Mouse (Mus musculus) ovary, postnatal 10 days (tissue): ENCODE results near the gene Bid.
"Not testable (repeated sequence)": the region's sequence is repeated elsewhere in the genome, so short reads cannot be mapped to it uniquely, and the experiment has no call there.

Experiments used
- DNase-seq: peaks from one replicate; pipeline ENCODE4 v3.0.0; 2022; ENCODE audit warnings: low spot score

The Bid gene

DNA sequence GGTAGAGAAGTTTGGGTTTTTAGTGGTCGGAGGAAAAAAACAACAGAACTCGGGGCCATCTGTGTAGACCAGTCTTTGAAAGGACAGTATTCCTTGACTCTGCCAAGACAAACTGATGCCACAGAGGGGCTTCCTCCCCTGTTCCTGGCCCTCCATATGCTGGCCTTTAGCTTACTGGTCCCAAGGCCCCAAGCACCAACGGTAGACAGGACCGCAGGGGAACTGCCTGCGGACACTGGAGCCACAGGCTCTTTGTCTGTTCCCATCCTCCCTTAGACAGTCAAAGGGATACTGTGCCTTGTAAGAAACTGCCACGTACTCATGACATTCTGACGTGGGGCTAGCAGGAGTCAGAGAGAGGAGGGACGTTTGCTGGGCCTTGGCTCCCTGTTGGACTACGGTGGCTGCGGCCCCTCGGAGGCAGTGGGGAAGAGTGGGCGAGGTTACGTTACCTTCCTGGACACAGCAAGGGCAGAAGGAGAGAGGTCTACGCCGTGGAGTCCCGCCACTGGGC is 20.5 kb upstream of the Bid start:
- no peak for DNase-seq

DNA sequence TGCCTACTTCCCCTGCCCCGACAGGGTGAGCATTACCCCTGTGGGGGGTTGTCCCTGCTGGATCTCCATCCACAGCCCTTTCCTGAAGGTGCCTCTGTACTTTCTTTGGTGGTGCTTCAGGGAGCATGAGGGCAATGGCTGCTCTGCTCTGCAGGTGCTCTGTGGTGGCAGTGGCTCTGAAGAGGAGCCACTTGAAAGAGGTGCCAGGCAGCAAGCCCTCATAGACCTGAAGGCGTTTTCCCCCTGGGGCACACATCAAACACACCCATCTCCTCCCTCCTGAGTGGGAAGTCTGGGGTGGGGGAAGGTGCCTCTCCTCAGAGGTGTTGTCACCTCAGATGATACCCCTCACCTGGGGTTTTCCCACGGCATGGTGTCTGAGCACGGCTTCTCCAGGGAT is 17.5 kb upstream of the Bid start:
- no peak for DNase-seq

DNA sequence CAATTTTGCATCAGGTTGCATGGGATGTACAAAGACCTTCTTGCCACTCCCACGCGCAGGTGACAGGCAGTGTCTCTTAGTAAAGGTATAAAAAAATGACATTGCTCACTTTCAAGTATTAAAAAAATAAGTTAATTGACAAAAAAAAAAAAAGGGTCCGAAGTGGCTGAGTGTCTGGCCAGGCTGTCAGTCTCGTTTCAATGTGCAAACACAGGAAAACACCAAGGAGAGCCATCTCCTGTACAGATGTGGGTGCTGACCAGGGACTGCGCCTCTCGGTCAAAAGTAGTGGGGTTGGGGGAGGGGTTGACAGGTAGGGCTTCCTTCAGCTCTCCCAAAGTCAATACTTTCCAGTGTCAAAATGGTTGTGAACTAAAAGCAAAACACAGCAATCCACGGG is 17.0 kb upstream of the Bid start:
- no peak for DNase-seq

DNA sequence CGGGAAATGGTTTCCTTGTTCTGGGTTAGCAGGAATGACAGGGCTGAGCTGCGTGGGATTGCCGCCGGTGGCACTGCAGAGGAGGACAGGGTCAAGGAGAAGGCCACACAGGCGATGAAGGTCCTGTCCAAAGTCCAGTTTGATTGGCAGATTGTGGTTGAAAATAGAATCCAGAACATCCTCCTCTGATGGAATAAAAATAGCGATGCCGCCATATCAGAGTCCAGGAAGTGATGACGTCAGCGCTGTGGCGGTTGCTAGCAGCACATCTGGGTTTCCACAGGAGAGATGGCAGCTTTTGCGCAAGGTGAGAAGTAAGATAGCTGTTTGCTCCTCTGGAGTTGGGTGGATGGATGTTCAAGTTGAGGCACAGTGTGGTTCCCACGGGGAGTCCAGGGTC is 15.9 kb upstream of the Bid start:
- DNase-seq = no peak

DNA sequence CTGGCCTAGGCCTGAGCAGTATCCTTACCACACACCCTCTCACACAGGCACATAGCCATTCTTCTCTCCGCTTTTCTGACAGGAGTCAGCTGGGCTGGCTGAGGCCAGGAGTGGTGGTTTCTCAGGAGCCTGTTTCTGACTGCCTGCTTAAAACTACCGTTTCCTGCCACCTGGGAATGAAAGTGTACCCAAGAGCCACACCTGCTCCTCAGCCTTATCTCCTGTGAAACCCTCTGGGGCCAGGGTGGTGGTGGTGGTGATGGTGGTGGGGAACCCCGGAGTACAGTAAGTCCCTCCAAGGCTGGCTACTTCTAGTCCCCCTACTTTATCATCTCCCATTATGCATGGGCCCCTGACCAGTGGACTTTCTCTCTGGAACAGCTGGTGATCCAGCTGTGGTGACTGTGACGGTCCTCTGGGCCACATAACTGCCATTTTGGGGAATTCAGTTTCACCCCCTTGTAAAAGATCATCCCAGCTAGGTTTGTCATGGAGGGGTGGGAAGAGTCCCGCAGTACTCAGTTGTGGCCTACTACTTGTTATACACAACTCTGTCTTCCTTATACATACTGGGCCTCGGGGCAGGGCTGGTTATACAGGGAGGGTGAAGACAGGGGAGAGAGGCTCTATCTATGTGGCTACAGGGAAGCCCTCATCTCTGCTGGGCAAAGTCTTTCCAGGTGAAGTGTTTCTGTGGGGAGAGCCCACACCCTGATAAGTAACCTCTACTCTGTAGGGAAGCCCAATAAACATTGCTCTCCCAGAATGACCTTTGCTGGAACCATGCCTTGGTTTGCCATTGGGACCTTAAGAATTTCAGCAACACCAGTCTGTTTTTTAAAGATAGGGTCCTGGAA is 14.0 kb upstream of the Bid start:
- DNase-seq = no peak

DNA sequence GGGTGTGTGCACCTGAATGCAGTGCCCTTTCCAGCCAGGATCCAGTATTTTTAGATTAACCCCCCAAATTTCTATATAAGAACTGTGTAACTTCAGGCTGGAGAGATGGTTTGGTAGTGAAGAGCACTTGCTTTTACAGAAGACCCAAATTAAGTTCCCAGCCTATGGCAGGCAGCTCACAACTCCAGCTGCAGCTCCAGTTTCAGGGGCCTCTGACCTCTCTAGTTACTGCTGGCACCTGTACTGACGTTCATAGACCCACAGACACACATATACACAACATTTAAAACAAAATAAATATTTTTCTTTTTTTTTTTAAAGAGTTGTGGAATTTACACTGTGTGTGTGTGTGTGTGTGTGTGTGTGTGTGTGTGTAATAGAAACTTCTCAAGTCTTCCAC is 12.8 kb upstream of the Bid start:
- DNase-seq = no peak

DNA sequence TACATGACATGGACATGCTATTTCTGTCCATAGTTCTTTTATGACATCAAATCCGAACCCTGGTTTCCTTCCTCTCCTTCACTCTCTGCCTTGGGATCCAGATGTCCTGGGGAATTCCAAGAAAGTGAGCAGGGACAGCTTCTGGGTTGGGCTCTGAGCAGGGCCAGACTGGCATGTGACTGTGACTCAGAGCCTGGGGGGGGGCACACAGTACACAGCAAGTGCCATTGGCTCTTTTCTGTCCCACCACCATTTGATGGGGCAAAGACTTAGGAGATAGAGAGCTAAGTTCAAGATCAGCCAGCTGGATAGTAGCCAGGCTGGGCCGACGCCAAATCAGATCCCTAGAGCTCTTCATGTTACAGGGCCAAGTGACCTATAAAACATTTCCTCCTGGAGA is 11.1 kb upstream of the Bid start:
- no peak for DNase-seq

DNA sequence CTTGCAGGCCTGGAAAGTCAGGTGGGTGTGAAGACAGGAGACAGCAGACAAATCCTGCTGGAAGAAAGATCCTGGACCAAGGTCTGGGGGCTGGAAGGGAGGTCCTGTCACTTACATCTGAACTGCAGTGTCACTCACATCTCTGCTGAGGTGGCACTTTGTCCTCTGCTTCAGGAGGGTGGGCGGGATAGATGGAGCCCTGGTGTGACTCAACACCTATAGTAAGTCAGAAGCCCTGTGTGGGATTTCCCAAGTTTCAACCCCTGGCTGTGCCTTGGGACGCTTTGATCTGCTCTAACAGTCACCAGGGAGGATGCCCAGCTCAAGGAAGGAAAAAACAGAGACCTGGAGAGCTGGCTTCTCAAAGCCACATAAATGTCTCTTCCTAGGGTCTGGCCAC is 10.2 kb upstream of the Bid start:
- no peak for DNase-seq

DNA sequence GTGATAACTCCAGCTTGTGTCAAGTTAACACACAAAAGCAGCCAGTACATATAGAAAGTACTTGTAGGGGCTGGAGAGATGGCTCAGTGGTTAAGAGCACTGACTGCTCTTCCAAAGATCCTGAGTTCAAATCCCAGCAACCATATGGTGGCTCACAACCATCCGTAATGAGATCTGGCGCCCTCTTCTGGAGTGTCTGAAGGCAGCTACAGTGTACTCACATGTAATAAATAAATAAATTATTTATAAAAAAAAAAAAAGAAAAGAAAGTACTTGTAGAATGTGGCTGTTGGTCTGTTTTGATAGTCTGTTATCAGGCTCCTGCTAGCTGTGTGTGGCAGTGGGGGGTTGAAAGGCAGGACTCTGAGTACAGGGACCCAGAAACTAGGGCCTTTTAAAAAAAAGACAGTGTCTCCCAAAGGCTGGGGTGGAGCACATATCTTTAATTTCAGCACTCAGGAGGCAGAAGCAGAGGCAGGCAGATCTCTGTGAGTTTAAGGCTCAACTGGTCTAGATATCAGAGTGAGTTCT is 8.2 kb upstream of the Bid start:
- DNase-seq = not testable (repeated sequence)

DNA sequence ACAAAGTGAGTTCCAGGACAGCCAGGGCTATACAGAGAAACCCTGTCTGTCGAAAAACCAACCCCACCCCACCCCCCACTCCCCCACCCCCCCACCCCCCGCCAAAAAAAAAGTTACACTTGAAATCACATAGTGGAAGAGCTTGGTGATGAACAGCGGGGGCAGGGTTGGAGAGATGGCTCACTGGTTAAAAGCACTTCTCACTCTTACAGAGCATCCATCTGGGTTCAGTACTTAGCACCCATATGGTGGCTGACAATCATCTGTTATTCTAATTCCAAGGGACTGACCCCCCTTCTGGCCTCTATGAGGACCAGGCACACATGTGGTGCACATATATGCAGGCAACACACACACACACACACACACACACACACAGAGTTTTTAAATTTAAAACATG is 1.3 kb upstream of the Bid start:
- DNase-seq = no peak

DNA sequence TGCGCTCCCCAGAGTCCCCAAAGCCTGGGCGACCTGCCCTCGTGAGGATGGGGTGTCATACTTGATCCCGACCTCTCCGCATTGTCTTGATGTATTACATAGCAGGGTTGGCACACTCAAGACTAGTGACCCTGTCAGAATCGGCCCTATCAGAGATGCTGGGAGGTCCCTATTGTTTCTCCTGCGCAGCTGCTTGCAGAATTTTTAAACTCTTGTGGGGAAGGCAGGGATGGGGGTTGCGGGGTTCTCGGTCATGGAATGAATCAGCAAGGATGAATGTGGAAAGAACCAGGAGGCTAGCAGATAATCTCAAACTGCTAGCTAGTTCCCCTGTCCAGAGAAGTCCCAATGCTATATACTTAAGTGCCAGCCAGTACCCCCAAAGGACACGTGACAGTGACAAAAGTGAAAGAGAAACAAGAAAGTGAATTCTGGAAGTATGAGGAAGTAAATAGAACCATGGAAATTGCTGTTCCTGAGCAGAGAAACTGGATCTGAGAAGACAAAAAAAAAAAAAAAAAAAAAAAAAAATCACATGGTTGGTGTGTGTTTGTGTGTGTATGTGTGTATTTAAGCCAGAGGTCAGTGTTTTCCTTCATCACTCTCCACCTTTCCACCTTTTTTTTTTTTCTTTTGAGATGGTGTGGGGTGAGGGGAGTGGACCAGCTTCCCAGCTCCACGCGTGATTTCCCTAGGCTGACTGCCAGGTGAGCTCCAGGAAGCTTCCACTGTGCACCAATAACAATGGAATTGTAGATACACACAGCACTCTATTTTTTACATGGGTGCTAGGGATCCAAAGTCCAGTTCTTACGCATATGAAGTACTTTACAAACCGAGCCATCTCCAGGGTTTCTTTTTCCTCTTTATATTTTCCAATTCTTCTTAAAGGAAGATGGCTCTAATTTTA is 574 bp upstream of the Bid start:
- DNase-seq = not testable (repeated sequence)

DNA sequence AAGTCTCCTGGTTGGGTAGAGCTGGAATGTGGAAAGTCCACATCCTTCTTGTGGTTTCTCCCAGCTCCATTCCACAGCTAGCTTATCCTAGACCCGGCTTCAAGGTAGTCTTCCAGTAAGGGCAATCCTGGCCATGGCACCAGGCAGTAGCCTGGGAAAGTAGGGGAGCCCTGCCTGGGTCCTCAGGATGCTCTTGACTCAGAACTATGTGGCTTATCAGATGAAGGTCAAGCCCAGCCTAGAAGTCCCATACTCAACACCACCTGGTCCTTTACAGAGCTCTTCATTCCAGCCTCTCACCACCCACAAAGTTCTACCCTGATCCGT is 1.0 kb downstream of the Bid start:
- no peak for DNase-seq

DNA sequence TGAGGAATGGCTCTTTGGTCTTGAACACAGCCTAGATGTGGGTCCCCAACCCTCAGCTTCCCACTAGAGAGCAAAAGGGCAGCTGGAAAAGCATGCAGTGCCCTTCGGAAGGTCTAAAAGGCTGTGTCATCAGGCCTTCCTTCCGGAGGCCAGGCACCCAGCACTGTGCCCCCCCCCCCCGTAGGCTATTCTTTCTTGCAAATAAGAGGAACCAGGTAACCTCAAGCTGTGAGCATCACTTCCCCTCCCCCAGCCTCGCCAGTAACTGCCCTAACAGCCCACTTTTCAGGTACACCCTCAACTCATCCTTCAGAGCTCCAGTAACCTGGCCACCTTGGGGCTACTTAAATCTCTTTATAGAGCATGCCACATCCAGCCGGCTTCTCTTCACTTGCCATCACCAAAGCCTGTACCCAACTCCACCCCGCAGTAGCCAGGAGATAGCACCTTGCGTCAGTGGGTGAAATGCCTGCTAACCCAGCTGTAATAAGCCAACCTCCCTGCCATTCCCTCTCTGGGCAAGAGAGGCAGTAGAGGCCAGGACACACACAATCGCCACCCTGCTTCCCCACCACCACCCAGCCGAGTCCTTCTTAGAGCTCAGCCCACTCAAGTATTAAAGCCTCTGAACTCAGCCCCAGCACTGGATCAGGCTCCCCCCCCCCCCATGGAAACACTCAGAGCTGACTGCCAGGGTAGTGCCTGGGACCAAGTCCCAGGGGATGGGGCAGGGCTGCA is 1.6 kb downstream of the Bid start:
- DNase-seq = no peak

DNA sequence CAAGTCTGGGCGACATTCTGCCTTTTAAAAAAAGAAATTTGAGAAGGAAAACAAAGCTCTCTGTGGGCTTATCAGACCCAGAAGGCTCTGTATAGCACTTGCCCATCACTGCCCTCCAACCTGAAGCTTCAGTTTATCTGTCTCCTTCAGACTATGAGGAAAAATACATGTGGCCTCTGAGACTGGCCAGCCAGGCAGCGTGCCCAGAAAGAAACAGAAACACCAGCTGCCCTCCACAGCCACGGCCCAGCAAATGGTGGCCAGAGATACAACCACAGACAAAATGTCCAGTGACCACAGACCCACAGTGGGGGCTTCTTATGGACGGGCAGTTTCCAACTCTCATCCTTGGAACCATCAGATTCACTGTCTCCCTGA is 2.1 kb downstream of the Bid start:
- no peak for DNase-seq

DNA sequence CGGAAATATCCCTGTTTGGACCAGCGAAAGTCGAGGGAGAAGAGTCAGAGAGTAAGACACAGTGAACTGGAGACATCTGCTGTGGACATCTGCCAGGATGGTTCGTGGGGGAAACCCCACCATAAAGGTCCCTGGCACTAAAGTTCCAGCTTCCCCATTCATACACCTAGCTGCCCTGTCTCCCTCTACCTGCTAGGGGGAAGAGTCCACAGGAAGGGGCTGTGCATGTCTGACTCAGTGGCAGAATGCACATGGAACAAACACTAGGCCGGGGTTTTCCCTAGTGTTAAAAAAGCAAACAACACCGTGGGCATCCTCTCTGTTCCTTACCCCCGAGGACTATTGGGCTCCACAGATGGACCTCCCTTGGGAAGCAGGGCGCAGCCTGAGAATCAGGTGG is 2.9 kb downstream of the Bid start:
- no peak for DNase-seq

DNA sequence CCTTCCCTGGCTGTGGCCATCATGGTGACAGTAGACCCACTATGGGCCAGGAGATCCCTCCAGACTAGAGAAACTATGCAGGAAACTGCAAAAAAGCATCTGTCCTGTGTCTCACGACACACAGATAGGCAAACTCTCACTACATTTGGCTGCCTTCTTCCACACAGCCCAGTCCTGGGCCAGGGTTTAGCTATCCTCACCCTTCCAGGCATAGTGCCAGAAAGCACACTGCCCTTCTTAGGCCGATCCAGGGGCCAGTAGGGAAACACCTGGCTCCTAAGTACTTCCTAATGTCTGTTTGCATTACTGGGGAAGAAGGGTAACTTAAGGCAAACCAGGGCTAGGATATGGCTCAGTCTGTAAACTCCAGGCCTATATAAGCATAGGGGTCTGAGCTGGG is 3.7 kb downstream of the Bid start:
- no peak for DNase-seq

DNA sequence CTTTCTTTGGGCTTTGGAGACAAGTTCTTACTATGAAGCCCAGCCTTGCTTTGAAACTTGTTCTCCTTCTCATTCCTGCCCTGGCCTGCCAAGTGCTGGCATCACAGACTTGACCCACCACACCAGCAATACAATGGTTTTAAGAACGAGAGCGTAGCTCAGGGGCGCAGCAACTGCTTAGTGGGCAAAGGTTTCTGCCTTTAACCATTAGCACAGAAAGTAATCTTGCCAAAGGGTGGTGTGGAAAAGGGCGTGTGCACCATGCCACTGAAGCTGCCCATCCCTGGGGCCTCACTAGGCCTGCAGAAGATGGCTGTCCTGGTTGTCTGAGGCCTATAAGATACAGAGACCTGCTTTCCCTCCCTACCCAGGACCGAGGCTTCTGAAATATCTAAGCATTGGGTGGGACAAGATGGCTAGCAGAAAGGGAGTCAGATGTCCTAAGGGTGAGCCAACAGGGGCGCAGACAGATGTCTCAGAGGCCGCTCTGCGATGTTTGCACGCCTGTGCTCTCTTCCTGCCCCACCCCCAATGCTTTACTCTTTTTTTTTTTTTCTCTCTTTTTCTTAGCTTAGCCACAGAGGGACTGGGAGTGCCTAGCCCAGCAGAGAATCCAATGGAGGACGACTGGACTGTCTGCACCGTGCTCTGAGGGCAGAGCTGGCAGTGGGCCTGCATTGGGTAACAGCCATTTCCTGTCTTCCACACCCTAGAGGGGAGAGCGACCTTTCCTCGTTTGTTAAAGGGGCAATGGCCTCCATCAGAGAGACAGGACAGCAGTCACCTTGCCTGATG is 5.2 kb downstream of the Bid start:
- DNase-seq = no peak

DNA sequence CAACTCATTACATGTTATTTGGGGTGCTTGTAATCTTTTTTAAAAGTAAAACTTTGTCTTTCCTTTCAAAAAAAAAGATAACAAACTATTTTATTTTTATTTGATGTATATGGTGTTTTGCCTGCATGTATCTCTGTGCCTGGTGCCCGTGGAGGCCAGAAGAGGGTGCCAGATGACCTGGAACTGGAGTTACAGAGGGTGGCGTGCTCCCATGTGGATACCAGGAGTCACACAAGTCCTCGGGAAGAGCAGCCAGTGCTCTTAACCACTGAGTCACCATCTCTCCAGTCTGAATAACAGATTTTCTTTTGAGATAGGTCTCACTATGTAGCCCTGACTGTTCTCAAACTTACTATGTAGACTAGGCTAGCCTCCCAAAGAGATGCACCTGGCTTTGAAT is 7.2 kb downstream of the Bid start:
- no peak for DNase-seq

DNA sequence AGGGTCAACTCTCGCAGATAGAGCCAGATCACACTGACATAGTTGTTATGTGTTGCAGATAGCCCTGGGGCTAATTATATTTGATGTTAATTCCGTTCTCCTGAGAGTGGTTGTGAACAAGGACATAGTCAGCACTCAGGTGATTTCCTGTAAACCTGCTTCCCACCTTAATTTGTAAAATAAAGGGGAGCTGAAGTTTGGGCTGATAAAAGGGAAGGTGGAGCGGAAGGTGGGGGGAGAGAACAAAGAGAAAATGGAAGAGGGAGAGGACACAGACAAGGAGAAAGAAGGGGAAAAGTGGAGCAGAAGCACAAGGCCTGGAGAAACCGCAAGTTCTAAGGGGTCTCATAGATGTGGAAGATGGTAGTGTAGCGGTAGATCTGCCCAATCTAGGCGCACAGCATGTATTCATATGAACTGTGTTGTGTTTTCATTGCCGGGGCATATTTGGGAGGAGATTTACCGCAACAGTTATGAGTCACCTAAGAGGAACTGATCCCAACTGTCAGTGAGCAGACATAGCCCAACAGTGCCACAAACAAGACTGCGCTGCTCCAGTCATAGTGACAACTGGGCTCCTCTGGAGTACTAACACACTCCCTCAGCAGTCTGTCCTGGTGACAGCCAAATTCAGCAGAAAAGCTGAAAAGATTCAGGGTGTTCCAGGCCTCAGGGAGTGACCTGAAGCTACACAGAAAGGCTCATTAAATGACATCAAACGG is 8.6 kb downstream of the Bid start:
- not testable (repeated sequence) for DNase-seq

DNA sequence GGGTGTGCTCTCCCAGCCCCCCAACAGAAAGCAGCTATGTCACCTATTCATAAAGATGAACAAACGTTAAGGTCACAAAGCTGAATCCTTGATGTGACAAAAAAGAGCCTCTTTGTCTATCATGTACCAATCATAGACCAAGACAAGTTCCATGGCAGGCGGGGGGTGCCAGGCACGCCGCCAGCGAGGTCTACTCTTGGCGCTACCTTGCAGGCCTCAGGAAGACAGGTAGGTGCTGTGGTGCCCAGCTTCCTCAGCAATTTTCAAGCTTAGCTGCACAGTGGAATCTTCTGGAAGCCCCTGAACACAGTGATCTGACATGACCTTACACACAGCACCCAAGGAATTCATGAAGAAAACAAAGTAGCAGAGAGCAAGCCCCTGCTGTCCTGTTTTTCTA is 10.1 kb downstream of the Bid start:
- no peak for DNase-seq

DNA sequence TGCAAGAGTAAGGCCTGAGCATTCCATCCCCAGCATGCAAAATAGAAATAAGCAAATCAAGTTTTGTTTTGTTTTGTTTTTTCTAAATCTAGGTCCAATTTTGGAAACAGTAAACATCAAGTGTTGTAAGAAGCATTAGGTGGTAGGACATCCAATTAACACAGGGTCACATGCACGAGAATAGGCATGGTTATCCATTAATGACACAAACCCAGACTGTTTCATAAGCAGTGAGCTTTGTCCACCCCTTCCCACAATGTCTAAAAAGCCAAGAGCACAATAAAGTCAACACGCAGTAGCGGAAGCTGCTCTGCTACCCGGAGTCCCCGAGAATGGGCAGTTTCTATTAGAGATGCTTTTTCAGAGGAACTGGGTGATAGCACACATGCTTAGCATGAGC is 11.5 kb downstream of the Bid start:
- DNase-seq = no peak
